Mouse (Mus musculus) ovary, adult 10 weeks (tissue): ENCODE measurements around the gene Setx. TPM values are rescaled to one million over a fixed set of nuclear protein-coding genes. Genes with fewer than 3 reads are reported as not detected.

Experiments
- polyA plus RNA-seq: library from polyadenylated mRNA; stranded (reverse); fragments of 350-450 nt; fragmentation: Illumina TruSeq; extraction: RNeasy Lipid Tissue Mini Kit (QIAGEN cat#74804); gene quantifications from one replicate; pipeline ENCODE4 v1.2.3, GENCODE M21; 2014

Gene Setx
- 90.8 TPM for polyA plus RNA-seq

DNA sequence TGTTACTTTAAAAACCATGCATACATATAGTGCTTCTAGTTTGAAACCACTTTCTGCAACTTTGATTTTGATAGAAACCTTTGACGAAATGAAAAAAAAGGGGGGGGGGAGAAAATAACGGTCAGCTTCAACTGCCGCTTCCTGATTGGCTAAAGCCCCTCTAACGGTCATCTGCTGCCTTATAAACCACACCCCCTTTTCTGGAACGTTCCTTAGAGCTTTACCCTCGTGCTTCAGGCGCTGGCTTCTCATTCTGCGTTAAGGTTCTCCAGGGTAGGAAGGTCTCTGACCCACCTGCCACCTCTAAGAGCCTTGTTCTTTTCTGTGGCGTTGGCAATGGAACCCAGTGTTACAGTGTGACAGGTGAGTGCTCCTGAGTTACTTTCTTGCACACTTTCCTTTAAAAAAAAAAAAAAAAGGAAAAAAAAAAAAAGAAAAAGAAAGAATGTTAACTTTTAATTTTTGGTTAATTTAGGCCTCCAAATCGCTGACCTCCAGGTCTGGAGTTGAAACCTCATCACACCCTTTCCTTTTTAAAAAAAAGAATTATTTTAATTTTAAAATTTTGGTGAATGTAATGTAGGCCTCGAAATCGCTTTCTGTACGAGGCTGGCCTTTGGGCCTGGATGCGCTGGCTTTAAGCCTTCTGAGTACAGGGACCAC lies at the start of gene Setx:
TSS of gene Setx (plus strand) at position 275 of the 663 bp plus-strand sequence.

Other genes starting within 250 kb of the Setx start
- gene Barhl1, start 207.5 kb upstream of the Setx start, polyA plus RNA-seq: not detected
- gene Cfap77, start 69.1 kb upstream of the Setx start, polyA plus RNA-seq: 4.7 TPM
- gene Ttf1, start 63.9 kb upstream of the Setx start, polyA plus RNA-seq: 10.5 TPM
- gene Ntng2, start 128.8 kb downstream of the Setx start, polyA plus RNA-seq: not detected
- gene Med27, start 222.6 kb downstream of the Setx start, polyA plus RNA-seq: 3.5 TPM